Mouse (Mus musculus) limb, embryonic 15.5 days (tissue): ENCODE data around the gene Alpi. TPM values are rescaled to one million over a fixed set of nuclear protein-coding genes. Genes with fewer than 3 reads are reported as not detected.

ENCODE experiments used
- ATAC-seq: fragments of 200-750 bp; cut with Nextera tagmentation; 2 replicates; pipeline ENCODE4 v1.8.0; 2017; ENCODE audit warnings: low read depth, moderate TSS enrichment; ENCODE audit not compliant: insufficient number of reproducible peaks, low FRiP score, low TSS enrichment
- H3K27ac ChIP-seq: fragments of 300-500 bp; sonication (generic); 2 replicates; pipeline ENCODE4 v1.5.1; 2015; ENCODE audit warnings: moderate library complexity, mild to moderate bottlenecking, inconsistent platforms
- H3K27me3 ChIP-seq: fragments of 300-500 bp; sonication (generic); 2 replicates; pipeline ENCODE4 v1.6.1; 2015; ENCODE audit warnings: inconsistent platforms
- H3K36me3 ChIP-seq: fragments of 300-500 bp; sonication (generic); 2 replicates; pipeline ENCODE4 v1.6.1; 2015; ENCODE audit warnings: inconsistent platforms
- H3K4me1 ChIP-seq: fragments of 300-500 bp; sonication (generic); 2 replicates; pipeline ENCODE4 v1.6.1; 2015; ENCODE audit warnings: inconsistent platforms
- H3K4me2 ChIP-seq: fragments of 300-500 bp; sonication (generic); 2 replicates; pipeline ENCODE4 v1.6.1; 2015; ENCODE audit warnings: mild to moderate bottlenecking, inconsistent platforms
- H3K4me3 ChIP-seq: fragments of 300-500 bp; sonication (generic); 2 replicates; pipeline ENCODE4 v1.5.1; 2015; ENCODE audit warnings: mild to moderate bottlenecking, inconsistent platforms
- H3K9ac ChIP-seq: fragments of 300-500 bp; sonication (generic); 2 replicates; pipeline ENCODE4 v1.6.1; 2015; ENCODE audit warnings: inconsistent platforms
- H3K9me3 ChIP-seq: fragments of 300-500 bp; sonication (generic); 2 replicates; pipeline ENCODE4 v1.6.1; 2016; ENCODE audit warnings: inconsistent platforms
- WGBS: fragments of 180-500 bp; shearing (Covaris S2); methylation state at CpG from one replicate; pipeline ENCODE4 v1.1.7; 2015; 5-methylcytosine and 5-hydroxymethylcytosine counted together
- polyA plus RNA-seq: library from polyadenylated mRNA; unstranded; fragments of >200 nt; fragmentation: Nextera tagmentation; extraction: Ambion mirVana; gene quantifications from 2 replicates; pipeline ENCODE4 v1.2.1, GENCODE M21; 2015

Alpi gene
- polyA plus RNA-seq, 1 experiment from 2014 or later, result not detected

DNA sequence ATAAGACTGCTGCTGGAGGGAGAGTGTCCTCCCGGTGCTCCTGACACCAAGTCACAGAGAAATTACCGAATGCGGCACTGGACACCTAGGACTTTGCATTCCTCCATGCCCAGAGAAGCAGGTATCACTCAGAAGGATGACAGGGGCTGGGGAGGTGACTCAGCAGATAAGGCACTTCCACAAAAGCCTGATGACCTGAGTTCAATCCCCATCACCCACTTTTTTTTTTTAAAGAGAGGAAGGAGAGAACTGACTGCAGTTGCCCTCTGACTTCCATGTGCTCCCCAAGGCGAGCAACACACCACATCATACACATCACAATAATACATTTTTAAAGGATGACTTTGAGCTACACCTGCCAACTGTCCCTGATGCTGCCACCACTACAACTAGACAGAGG, 44.3 kb downstream of the Alpi start:
- peaks cover 7% of the 10 kb centered on the region; the same call in 1 of the 2 replicates for H3K36me3 ChIP-seq
- H3K4me1 ChIP-seq, result no peaks in the 10 kb centered on the region; the same call in 1 of the 2 replicates
- H3K4me2 ChIP-seq, result no peak overlapping the region
- H3K9me3 ChIP-seq, result no peaks in the 10 kb centered on the region
- no peak overlapping the region for H3K9ac ChIP-seq
- H3K4me3 ChIP-seq, result no peak overlapping the region
- 71% methylated on average over 4 of the region's 4 CpGs for WGBS
- ATAC-seq, result no peak
- H3K27ac ChIP-seq, result no peak overlapping the region
- no peaks in the 10 kb centered on the region for H3K27me3 ChIP-seq

DNA sequence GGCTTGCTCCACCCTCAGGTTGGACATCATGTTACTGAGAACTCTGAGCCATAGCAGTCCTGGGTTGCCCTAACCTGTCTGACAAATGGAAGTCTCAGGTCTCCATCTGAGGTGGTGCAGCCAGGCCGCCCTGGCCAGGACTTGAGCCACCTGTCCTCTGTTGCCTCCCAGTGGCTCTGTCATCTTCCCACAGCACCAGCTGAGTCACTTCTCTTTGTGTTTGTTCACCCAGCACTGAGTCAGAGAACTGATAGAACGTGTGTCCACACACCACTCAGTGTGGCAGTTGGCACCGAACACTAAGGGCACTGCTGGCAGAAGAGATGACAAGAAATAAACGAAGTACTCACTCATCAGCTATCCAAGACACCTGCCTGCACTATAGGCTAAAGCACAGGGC, 50.0 kb downstream of the Alpi start:
- H3K4me3 ChIP-seq, result no peak overlapping the region
- no peak overlapping the region for H3K9ac ChIP-seq
- H3K27ac ChIP-seq, result no peak overlapping the region
- 85% methylated on average over 4 of the region's 4 CpGs for WGBS
- H3K4me2 ChIP-seq, result no peak overlapping the region
- no peaks in the 10 kb centered on the region for H3K9me3 ChIP-seq
- peaks cover 38% of the 10 kb centered on the region for H3K36me3 ChIP-seq
- ATAC-seq, result no peak
- H3K4me1 ChIP-seq, result no peaks in the 10 kb centered on the region
- H3K27me3 ChIP-seq, result no peaks in the 10 kb centered on the region

DNA sequence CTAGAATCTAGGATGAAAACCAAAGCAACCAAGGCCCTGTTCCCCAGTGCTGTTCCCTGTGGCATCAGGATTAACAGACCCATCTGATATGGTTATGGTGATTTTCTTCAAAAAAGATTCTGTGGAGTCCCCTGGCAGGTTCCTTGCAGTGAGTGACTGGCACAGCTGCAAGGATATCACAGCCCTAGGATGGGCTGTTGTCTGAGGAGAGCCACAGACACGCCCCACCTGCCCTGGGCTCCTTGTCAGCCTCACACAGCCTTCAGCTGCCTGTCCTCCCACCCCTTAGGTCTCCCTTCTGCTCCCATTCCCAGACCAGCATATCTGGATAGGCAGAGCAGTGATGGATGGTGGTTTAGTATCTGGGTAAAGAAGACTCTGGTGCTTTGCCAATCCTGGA, 50.7 kb downstream of the Alpi start:
- Histone ChIP-seq H3K4me1 (no peaks in the 10 kb centered on the region), H3K9me3 (no peaks in the 10 kb centered on the region), H3K36me3 (peaks cover 38% of the 10 kb centered on the region), H3K9ac (no peak overlapping the region), H3K4me3 (no peak overlapping the region), H3K27me3 (no peaks in the 10 kb centered on the region), H3K27ac (no peak overlapping the region), H3K4me2 (no peak overlapping the region)
- no peak for ATAC-seq
- WGBS, result 72% methylated on average over 1 of the region's 1 CpGs

DNA sequence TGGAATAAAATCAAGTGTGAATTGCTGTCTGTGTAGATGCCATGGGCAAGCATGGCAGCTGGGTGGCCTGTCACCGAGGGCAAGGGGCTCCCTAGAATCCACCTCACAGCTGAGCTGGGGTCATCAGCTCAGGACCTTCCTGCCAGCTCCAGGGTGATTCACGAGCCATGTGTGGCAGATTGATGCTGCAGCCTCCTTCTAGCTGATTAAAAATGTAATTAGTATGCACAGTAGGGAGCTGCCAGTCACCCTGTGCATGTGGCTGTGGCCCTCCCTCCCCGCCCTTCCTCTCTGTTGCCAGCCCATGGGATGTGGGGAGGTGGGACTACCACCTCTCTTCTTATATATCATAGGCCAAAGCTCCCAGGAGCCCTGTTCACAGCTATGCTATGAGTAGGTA, 51.3 kb downstream of the Alpi start:
- no peak overlapping the region for H3K4me2 ChIP-seq
- no peak for ATAC-seq
- H3K4me1 ChIP-seq, result no peaks in the 10 kb centered on the region
- no peaks in the 10 kb centered on the region for H3K27me3 ChIP-seq
- peaks cover 44% of the 10 kb centered on the region for H3K36me3 ChIP-seq
- no peaks in the 10 kb centered on the region for H3K9me3 ChIP-seq
- WGBS, result 72% methylated on average over 3 of the region's 3 CpGs
- no peak overlapping the region for H3K27ac ChIP-seq
- no peak overlapping the region for H3K9ac ChIP-seq
- H3K4me3 ChIP-seq, result no peak overlapping the region

Other genes starting within 250 kb of the Alpi start
- gene Alppl2, start 11.7 kb downstream of the Alpi start, polyA plus RNA-seq, result not detected in 2 replicates
- not detected in 2 replicates for gene Akp3, start 23.4 kb upstream of the Alpi start, polyA plus RNA-seq
- 0.55 and 1.8 TPM in 2 replicates for gene Ecel1, start 54.9 kb upstream of the Alpi start, polyA plus RNA-seq
- 0.12 and 0.19 TPM in 2 replicates for gene Prss56, start 81.7 kb upstream of the Alpi start, polyA plus RNA-seq
- 5.0 and 14.4 TPM in 2 replicates for gene Chrnd, start 89.0 kb upstream of the Alpi start, polyA plus RNA-seq
- gene Chrng, start 103.1 kb upstream of the Alpi start, polyA plus RNA-seq, result 14.3 and 38.1 TPM in 2 replicates
- 176 and 179 TPM in 2 replicates for gene Eif4e2, start 112.3 kb upstream of the Alpi start, polyA plus RNA-seq
- 3.0 and 3.4 TPM in 2 replicates for gene Efhd1, start 162.8 kb upstream of the Alpi start, polyA plus RNA-seq
- gene Gigyf2, start 225.4 kb upstream of the Alpi start, polyA plus RNA-seq, result 49.6 and 57.5 TPM in 2 replicates